Mouse (Mus musculus): Measurements from ENCODE around the gene Hist2h2be. TPM values are rescaled to one million over a fixed set of nuclear protein-coding genes. Genes with fewer than 3 reads are reported as not detected.
"Not testable (repeated sequence)": the region's sequence is repeated elsewhere in the genome, so short reads cannot be mapped to it uniquely, and the experiment has no call there.

The Hist2h2be gene
- polyA plus RNA-seq, 1 experiment from 2014 or later: 7.3 TPM

DNA sequence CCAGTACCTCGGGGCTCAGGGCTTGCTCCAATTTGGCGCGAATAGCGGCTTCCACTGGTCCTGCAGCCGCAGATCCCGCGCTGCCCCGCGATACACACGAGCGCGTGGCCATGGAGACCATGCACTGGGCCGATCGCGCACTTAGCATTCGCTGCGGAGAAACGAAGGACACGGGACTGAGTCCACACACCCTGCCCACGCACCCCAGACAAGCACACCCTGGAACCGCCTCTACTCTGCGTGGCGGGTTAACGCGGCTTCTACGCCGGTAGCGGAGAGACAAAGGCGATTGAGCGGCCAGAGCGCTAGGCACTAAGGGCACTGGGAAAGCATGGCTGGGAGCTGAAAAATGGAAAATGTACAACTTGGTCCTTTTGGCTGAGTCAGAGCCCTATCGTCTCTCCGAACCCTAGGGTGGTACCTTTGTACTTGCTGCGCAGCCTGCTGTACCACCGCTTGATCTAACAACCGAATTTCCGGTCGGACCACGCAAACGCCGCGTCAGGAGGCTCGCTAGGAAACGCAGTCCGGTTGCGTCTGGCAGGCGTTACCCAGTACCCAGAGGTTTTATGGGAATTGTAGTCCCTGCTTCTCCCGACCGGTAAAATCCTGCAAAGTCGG lies 23.7 kb upstream of the Hist2h2be start:
- Histone ChIP-seq H3K4me2 (ENCODE audit: low read length) (peak overlapping the region; percentile 88), H3K4me3 (ENCODE audit: low read depth, low read length) (peak overlapping the region; percentile 68), H3K36me3 (ENCODE audit: control insufficient read depth, insufficient read depth, low read length) (no peaks in the 10 kb centered on the region), H3K4me1 (replicated peaks; ENCODE audit: control insufficient read depth, insufficient read depth, low read length) (peaks cover 12% of the 10 kb centered on the region), H3K27me3 (replicated peaks; ENCODE audit: control insufficient read depth, insufficient read depth, low read length) (no peaks in the 10 kb centered on the region), H3K27ac (ENCODE audit: low read depth) (peak overlapping the region; percentile 97), H3K9ac (ENCODE audit: low read length) (peak overlapping the region; percentile 93), H3K9me3 (ENCODE audit: control insufficient read depth, low read length) (no peaks in the 10 kb centered on the region)
- ATAC-seq (replicated peaks; ENCODE audit: low FRiP score, low TSS enrichment, low read depth) (peak; percentile 91), DNase-seq (ENCODE audit: low spot score) (peak; percentile 89)
- WGBS: under 1% methylated on average over 50 of the region's 50 CpGs

DNA sequence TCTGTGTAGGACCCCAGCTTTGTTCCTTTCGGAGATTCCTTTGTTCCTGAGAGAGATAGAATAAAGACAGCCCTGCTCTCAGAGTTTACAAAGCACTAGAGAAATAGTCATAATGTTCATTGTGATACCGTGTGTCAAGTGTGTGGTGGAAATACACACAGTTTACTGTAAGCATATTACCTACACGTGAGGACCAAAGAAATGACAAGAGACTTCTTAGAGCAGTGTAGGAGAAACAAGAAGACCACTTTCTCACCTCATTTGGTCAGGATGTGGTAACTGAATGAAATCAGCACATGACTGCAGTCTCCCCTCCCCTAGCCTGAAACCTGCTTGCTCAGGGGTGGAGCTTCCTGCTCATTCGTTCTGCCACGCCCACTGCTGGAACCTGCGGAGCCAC lies 22.7 kb upstream of the Hist2h2be start:
- Histone ChIP-seq H3K4me2 (ENCODE audit: low read length) (peak overlapping the region; percentile 88), H3K4me1 (replicated peaks; ENCODE audit: control insufficient read depth, insufficient read depth, low read length) (peaks cover 12% of the 10 kb centered on the region), H3K4me3 (ENCODE audit: low read depth, low read length) (peak overlapping the region; percentile 68), H3K9me3 (ENCODE audit: control insufficient read depth, low read length) (no peaks in the 10 kb centered on the region), H3K27me3 (replicated peaks; ENCODE audit: control insufficient read depth, insufficient read depth, low read length) (no peaks in the 10 kb centered on the region), H3K36me3 (ENCODE audit: control insufficient read depth, insufficient read depth, low read length) (no peaks in the 10 kb centered on the region), H3K27ac (ENCODE audit: low read depth) (peak overlapping the region; percentile 54), H3K9ac (ENCODE audit: low read length) (peak overlapping the region; percentile 41)
- ATAC-seq (replicated peaks; ENCODE audit: low FRiP score, low TSS enrichment, low read depth) (peak; percentile 34), DNase-seq (ENCODE audit: low spot score) (no peak)
- WGBS: 5% methylated on average over 6 of the region's 6 CpGs

DNA sequence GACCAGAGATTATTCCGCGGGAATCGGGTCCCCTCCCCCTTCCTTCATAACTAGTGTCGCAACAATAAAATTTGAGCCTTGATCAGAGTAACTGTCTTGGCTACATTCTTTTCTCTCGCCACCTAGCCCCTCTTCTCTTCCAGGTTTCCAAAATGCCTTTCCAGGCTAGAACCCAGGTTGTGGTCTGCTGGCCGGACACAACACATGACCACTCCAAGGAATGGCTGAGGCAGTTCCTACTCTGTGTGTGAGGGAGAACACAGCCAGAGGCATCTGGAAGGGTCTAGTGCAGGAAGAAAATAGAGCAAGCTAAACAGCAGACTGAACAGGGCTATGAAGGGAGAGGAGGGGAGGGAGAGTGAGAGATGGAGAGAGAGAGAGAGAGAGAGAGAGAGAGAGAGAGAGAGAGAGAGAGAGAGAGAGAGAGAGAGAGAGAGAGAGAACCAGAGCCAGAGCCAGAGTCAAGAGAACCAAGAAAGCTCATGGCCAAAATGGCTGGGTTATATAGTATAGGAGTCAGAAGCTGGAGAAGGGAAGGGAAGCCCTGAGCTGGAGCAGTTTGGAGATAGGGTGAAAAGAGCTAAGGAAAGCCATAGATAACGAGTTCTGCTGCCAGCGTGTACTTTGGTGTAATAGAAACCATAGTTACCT lies 22.2 kb upstream of the Hist2h2be start:
- not testable (repeated sequence) for ATAC-seq (replicated peaks; ENCODE audit: low FRiP score, low TSS enrichment, low read depth); H3K27ac ChIP-seq (ENCODE audit: low read depth); H3K9me3 ChIP-seq (ENCODE audit: control insufficient read depth, low read length); H3K36me3 ChIP-seq (ENCODE audit: control insufficient read depth, insufficient read depth, low read length); DNase-seq (ENCODE audit: low spot score); H3K9ac ChIP-seq (ENCODE audit: low read length); H3K27me3 ChIP-seq (replicated peaks; ENCODE audit: control insufficient read depth, insufficient read depth, low read length); H3K4me3 ChIP-seq (ENCODE audit: low read depth, low read length)
- Histone ChIP-seq H3K4me1 (replicated peaks; ENCODE audit: control insufficient read depth, insufficient read depth, low read length) (peaks cover 12% of the 10 kb centered on the region), H3K4me2 (ENCODE audit: low read length) (peak overlapping the region; percentile 88)
- WGBS: 35% methylated on average over 5 of the region's 8 CpGs

DNA sequence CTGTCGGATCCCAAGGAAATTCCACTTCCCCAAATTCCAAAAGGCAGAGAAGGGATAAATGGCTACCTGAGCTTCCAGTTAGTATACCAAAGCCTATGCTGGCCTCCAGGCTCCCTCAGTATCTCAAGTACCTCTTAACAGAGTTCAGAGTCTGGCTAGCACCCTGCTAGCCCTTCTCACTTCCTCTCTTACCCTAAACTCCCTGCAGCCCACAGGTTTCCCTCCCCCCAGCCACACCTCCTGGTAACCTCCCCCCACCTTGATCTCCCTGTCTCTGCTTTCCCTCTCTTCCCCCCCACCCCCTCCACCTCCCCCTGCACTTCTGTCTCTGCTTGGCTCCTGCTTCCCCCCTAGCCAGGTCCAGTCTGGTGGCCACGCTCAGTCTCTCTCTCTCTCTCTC lies 21.2 kb upstream of the Hist2h2be start:
- 49% methylated on average over 2 of the region's 2 CpGs for WGBS
- no peak for ATAC-seq (replicated peaks; ENCODE audit: low FRiP score, low TSS enrichment, low read depth)

DNA sequence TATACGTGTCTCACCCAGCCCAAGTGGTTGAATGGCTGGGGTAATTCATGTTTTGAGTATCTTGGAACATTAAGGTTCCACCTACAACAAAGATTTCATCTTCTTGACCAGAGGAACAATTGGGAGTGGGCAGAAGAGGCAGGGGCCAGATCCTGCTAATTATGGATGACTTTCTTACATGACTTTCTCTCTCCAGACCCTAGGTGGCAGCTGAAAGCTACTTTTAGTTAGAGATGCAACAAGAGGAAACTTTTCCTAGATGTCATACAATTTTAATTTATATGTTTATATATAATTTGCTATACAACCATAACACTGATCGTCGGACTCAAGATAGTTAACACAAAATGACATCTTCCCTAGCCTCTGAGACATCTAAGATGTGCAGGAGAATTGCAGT lies 13.1 kb upstream of the Hist2h2be start:
- Histone ChIP-seq H3K9ac (ENCODE audit: low read length) (no peak overlapping the region), H3K4me1 (replicated peaks; ENCODE audit: control insufficient read depth, insufficient read depth, low read length) (no peaks in the 10 kb centered on the region), H3K36me3 (ENCODE audit: control insufficient read depth, insufficient read depth, low read length) (no peaks in the 10 kb centered on the region), H3K4me3 (ENCODE audit: low read depth, low read length) (no peak overlapping the region), H3K27me3 (replicated peaks; ENCODE audit: control insufficient read depth, insufficient read depth, low read length) (no peaks in the 10 kb centered on the region), H3K27ac (ENCODE audit: low read depth) (no peak overlapping the region), H3K4me2 (ENCODE audit: low read length) (no peak overlapping the region), H3K9me3 (ENCODE audit: control insufficient read depth, low read length) (no peaks in the 10 kb centered on the region)
- DNase-seq (ENCODE audit: low spot score) (no peak), ATAC-seq (replicated peaks; ENCODE audit: low FRiP score, low TSS enrichment, low read depth) (no peak)
- WGBS: 72% methylated on average over 3 of the region's 3 CpGs

More for the DNA sequence above, 21.2 kb upstream of the Hist2h2be start:
- H3K4me1 ChIP-seq (replicated peaks; ENCODE audit: control insufficient read depth, insufficient read depth, low read length): peaks cover 12% of the 10 kb centered on the region
- H3K9ac ChIP-seq (ENCODE audit: low read length): no peak overlapping the region
- H3K4me3 ChIP-seq (ENCODE audit: low read depth, low read length): no peak overlapping the region
- H3K27ac ChIP-seq (ENCODE audit: low read depth): no peak overlapping the region
- H3K4me2 ChIP-seq (ENCODE audit: low read length): no peak overlapping the region
- no peaks in the 10 kb centered on the region for H3K36me3 ChIP-seq (ENCODE audit: control insufficient read depth, insufficient read depth, low read length)
- no peak for DNase-seq (ENCODE audit: low spot score)
- no peaks in the 10 kb centered on the region for H3K9me3 ChIP-seq (ENCODE audit: control insufficient read depth, low read length)
- no peaks in the 10 kb centered on the region for H3K27me3 ChIP-seq (replicated peaks; ENCODE audit: control insufficient read depth, insufficient read depth, low read length)

DNA sequence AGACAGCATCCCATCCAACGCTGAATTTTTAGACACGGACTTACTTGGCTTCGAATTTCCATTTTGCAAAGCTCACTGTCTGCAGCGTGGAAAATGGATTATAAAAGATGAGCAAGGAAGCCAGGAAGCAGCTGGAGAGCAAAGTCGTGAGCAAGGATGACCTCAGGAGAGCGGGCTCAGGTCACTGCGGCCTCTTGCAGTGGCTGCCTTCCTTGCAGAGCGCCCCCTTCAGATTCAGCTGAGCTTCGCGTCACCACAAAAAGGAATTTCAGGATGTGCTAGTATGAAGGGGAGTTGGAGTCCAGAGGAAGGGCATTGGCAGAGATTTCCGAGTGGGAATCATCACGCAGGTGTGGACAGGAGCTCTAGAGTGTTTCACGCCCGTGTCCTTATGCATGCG lies 11.7 kb upstream of the Hist2h2be start:
- H3K4me1 ChIP-seq (replicated peaks; ENCODE audit: control insufficient read depth, insufficient read depth, low read length): no peaks in the 10 kb centered on the region
- DNase-seq (ENCODE audit: low spot score) (no peak), ATAC-seq (replicated peaks; ENCODE audit: low FRiP score, low TSS enrichment, low read depth) (no peak)
- WGBS: 25% methylated on average over 15 of the region's 15 CpGs
- H3K4me3 ChIP-seq (ENCODE audit: low read depth, low read length): no peak overlapping the region
- no peaks in the 10 kb centered on the region for H3K27me3 ChIP-seq (replicated peaks; ENCODE audit: control insufficient read depth, insufficient read depth, low read length)
- H3K36me3 ChIP-seq (ENCODE audit: control insufficient read depth, insufficient read depth, low read length): no peaks in the 10 kb centered on the region
- H3K4me2 ChIP-seq (ENCODE audit: low read length): no peak overlapping the region
- no peak overlapping the region for H3K27ac ChIP-seq (ENCODE audit: low read depth)
- no peak overlapping the region for H3K9ac ChIP-seq (ENCODE audit: low read length)
- no peaks in the 10 kb centered on the region for H3K9me3 ChIP-seq (ENCODE audit: control insufficient read depth, low read length)

DNA sequence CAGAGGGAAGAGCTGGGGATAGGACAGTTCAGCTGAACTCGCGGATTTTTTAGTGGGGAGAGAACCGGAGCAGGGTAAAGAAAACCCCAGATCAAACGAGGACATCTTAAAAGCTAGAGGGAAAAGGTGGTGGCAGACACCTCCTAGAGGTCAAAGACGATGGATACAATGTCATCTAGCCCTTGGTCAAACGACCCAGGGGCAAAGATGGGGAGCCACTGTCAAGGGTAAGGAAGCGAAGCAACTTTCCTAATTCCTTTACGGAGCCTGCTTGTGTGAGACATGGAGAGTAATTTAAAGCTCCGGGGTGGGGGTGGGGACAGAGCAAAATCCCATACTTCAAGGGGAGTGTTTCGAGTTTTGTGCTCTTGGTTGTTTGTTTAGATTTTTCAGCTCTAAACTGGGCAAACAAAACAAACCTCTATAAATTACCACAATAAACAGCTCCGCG lies 1.7 kb upstream of the Hist2h2be start:
- ATAC-seq (replicated peaks; ENCODE audit: low FRiP score, low TSS enrichment, low read depth): peak; percentile 28
- no peaks in the 10 kb centered on the region for H3K36me3 ChIP-seq (ENCODE audit: control insufficient read depth, insufficient read depth, low read length)

DNA sequence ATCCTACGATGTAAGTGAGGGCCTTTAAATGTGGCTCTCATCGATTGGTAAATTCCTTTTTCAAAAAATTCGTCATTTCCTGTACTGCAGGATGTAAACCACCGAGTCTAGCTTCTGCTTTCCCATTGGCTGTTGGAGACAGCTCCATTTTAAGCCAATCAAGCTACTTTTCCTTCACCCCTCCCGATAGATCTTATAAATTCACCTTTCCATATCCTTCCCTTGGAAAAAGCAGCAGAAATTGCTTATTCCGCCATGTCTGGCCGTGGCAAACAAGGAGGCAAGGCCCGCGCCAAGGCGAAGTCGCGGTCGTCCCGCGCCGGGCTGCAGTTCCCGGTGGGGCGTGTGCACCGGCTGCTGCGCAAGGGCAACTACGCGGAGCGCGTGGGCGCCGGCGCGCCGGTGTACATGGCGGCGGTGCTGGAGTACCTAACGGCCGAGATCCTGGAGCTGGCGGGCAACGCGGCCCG lies 1.2 kb upstream of the Hist2h2be start, which contains the start of the genes Bola1 and Hist2h2ab:
Gene Bola1, minus strand, starts transcription at position 49 of the 470 bp plus-strand sequence.
Gene Hist2h2ab, plus strand, starts transcription at position 205 of the 470 bp plus-strand sequence.
- peak within 1 kb of the TSS; percentile 97 for H3K9ac ChIP-seq (ENCODE audit: low read length)
- DNase-seq (ENCODE audit: low spot score) (no peak), ATAC-seq (replicated peaks; ENCODE audit: low FRiP score, low TSS enrichment, low read depth) (peak; percentile 88)
- under 1% methylated on average over 37 of the region's 37 CpGs for WGBS
- H3K27ac ChIP-seq (ENCODE audit: low read depth): peak within 1 kb of the TSS; percentile 98
- H3K9me3 ChIP-seq (ENCODE audit: control insufficient read depth, low read length): no peaks in the 10 kb centered on the region
- peaks cover 12% of the 10 kb centered on the region; the same call in 1 of the 2 replicates for H3K4me1 ChIP-seq (replicated peaks; ENCODE audit: control insufficient read depth, insufficient read depth, low read length)
- no peaks in the 10 kb centered on the region for H3K27me3 ChIP-seq (replicated peaks; ENCODE audit: control insufficient read depth, insufficient read depth, low read length)
- peak within 1 kb of the TSS; percentile 59 for H3K4me2 ChIP-seq (ENCODE audit: low read length)
- H3K36me3 ChIP-seq (ENCODE audit: control insufficient read depth, insufficient read depth, low read length): no peaks in the 10 kb centered on the region
- peak within 1 kb of the TSS; percentile 69 for H3K4me3 ChIP-seq (ENCODE audit: low read depth, low read length)

More for the DNA sequence above, 1.7 kb upstream of the Hist2h2be start:
- WGBS: 0% methylated on average over 12 of the region's 12 CpGs
- peak; percentile 77 for DNase-seq (ENCODE audit: low spot score)
- no peaks in the 10 kb centered on the region for H3K9me3 ChIP-seq (ENCODE audit: control insufficient read depth, low read length)
- H3K27ac ChIP-seq (ENCODE audit: low read depth): peak overlapping the region; percentile 98
- H3K9ac ChIP-seq (ENCODE audit: low read length): peak overlapping the region; percentile 97
- H3K4me1 ChIP-seq (replicated peaks; ENCODE audit: control insufficient read depth, insufficient read depth, low read length): peaks cover 12% of the 10 kb centered on the region; the same call in 1 of the 2 replicates
- H3K4me3 ChIP-seq (ENCODE audit: low read depth, low read length): peak overlapping the region; percentile 69
- no peaks in the 10 kb centered on the region for H3K27me3 ChIP-seq (replicated peaks; ENCODE audit: control insufficient read depth, insufficient read depth, low read length)
- peak overlapping the region; percentile 59 for H3K4me2 ChIP-seq (ENCODE audit: low read length)
